Mouse (Mus musculus) spleen, embryonic (tissue): ENCODE data around the gene Gnb1l.
"Not testable (repeated sequence)": the region's sequence is repeated elsewhere in the genome, so short reads cannot be mapped to it uniquely, and the experiment has no call there.

Experiments
- CTCF ChIA-PET: fragments of 350-600 bp; sonication (Branson Sonifier 250); formaldehyde crosslinking; loops from one replicate; lab custom pipeline; 2022; lab: Charles Lee

The Gnb1l gene

GRCm38 (mm10) chr16:18482431-18482830 lies 16.1 kb upstream of the Gnb1l start:
- CTCF ChIA-PET: no interaction called here

GRCm38 (mm10) chr16:18483839-18484238 lies 14.7 kb upstream of the Gnb1l start:
- CTCF ChIA-PET: no interaction called here

GRCm38 (mm10) chr16:18484386-18484785 lies 14.1 kb upstream of the Gnb1l start:
- CTCF ChIA-PET: no interaction called here

- CTCF ChIA-PET: no interaction called here
These were observed 13.6 kb upstream of the Gnb1l start for GRCm38 (mm10) chr16:18484794-18485435.

GRCm38 (mm10) chr16:18486126-18486525 lies 12.4 kb upstream of the Gnb1l start:
- CTCF ChIA-PET: no interaction called here

GRCm38 (mm10) chr16:18490281-18490680 lies 8.2 kb upstream of the Gnb1l start:
- CTCF ChIA-PET: interaction anchor here (0.6 kb wide), 1 partner anchor 815 kb away, joined by 7 read pairs; no protein-coding TSS in a partner anchor

GRCm38 (mm10) chr16:18490894-18491293 lies 7.6 kb upstream of the Gnb1l start:
- CTCF ChIA-PET: interaction anchor here (0.6 kb wide), 1 partner anchor 814 kb away, joined by 7 read pairs; no protein-coding TSS in a partner anchor

- CTCF ChIA-PET: interaction anchor here (0.6 kb wide), 1 partner anchor 211 kb away, joined by 3 read pairs; no protein-coding TSS in a partner anchor
These were observed 523 bp upstream of the Gnb1l start for GRCm38 (mm10) chr16:18497865-18498515.

- CTCF ChIA-PET: interaction anchor here (1.0 kb wide), 1 partner anchor 152 kb away, joined by 3 read pairs; no protein-coding TSS in a partner anchor
These were observed 483 bp downstream of the Gnb1l start for GRCm38 (mm10) chr16:18498996-18499395.

GRCm38 (mm10) chr16:18501531-18501930 lies 3.0 kb downstream of the Gnb1l start:
- CTCF ChIA-PET: no interaction called here

- CTCF ChIA-PET: no interaction called here
These were observed 5.2 kb downstream of the Gnb1l start for GRCm38 (mm10) chr16:18503566-18504342.

GRCm38 (mm10) chr16:18506524-18507199 lies 8.1 kb downstream of the Gnb1l start:
- CTCF ChIA-PET: interaction anchor here (0.6 kb wide), 1 partner anchor 386 kb away, joined by 3 read pairs; no protein-coding TSS in a partner anchor

- CTCF ChIA-PET: interaction anchor here (0.6 kb wide), 1 partner anchor 386 kb away, joined by 3 read pairs; no protein-coding TSS in a partner anchor
These were observed 8.7 kb downstream of the Gnb1l start for GRCm38 (mm10) chr16:18507200-18507549.

GRCm38 (mm10) chr16:18511741-18512140 lies 13.2 kb downstream of the Gnb1l start:
- CTCF ChIA-PET: no interaction called here

- CTCF ChIA-PET: no interaction called here
These were observed 15.0 kb downstream of the Gnb1l start for GRCm38 (mm10) chr16:18513508-18513907.

- CTCF ChIA-PET: no interaction called here
These were observed 19.6 kb downstream of the Gnb1l start for GRCm38 (mm10) chr16:18518091-18518490.

GRCm38 (mm10) chr16:18523563-18524245 lies 25.2 kb downstream of the Gnb1l start:
- CTCF ChIA-PET: no interaction called here

- CTCF ChIA-PET: no interaction called here
These were observed 30.1 kb downstream of the Gnb1l start for GRCm38 (mm10) chr16:18528656-18529055.

- CTCF ChIA-PET: not testable (repeated sequence)
These were observed 34.5 kb downstream of the Gnb1l start for GRCm38 (mm10) chr16:18533061-18533460.

GRCm38 (mm10) chr16:18537407-18537990 lies 39.0 kb downstream of the Gnb1l start:
- CTCF ChIA-PET: no interaction called here

GRCm38 (mm10) chr16:18539281-18539680 lies 40.8 kb downstream of the Gnb1l start:
- CTCF ChIA-PET: no interaction called here
